Mouse (Mus musculus): ENCODE measurements around the gene Psme3.

DNA sequence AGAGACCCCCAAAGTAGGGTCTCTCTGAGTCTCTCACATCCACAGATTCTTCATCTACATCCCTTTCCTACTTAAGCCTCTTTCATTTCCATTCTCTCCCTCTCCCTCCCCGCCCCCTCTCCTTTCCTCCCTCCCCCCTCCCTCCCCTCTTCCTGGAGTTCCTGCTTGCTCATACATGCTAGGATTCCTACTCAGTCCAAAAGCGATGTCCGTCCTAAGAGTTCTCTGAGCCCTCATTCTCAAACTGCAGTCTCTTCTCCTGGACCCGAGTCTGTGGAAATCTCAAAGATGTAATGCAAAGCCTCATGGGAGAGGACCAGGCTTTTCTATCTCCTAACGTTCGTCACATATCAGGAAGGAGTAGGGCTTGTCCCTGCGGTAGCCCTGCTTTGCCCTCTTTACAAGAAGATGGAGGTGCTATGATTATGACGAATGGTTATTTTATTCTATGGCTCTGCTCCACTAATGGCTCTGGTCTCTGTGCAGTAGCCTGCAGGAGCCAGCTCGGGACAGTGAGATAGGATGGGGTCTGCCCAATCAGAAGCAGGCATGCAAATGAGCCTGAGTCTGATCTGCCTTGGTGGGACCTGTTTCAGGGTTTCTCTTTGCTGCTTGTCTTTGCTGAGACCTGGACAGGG, 22.2 kb downstream of the Psme3 start:
- TF ChIP-seq CTCF (IDR thresholded peaks at IDR 0.05; ENCODE audit: borderline replicate concordance, control insufficient read depth, extremely low read depth, insufficient read depth, low read length, poor library complexity), result no peak
- no peak for TF ChIP-seq POLR2A (IDR thresholded peaks at IDR 0.05; ENCODE audit: control insufficient read depth, extremely low read depth, insufficient read depth, low read length, poor library complexity)
